Mouse (Mus musculus) olfactory bulb, adult 2 months (tissue): ENCODE measurements around the gene Cnih3.

Experiments used
- CTCF ChIP-seq: fragments of 200-500 bp; IDR thresholded peaks from 2 replicates; pipeline ENCODE4 v1.5.1; 2012; ENCODE audit warnings: low read depth, mild to moderate bottlenecking, low read length, moderate library complexity; ENCODE audit not compliant: insufficient read depth
- POLR2A ChIP-seq: fragments of 200-500 bp; IDR thresholded peaks from 2 replicates; pipeline ENCODE4 v1.6.1; 2012; ENCODE audit warnings: mild to moderate bottlenecking, low read depth, low read length, moderate library complexity; ENCODE audit not compliant: insufficient read depth

- no peak for TF ChIP-seq CTCF
- no peak for TF ChIP-seq POLR2A
Observed at GRCm38 (mm10) chr1:181440982-181441603, 88.7 kb downstream of the Cnih3 start.
